Mouse (Mus musculus) spleen, adult 18-20 months (tissue): ENCODE results near the gene Gm10644.
"Not testable (repeated sequence)": the region's sequence is repeated elsewhere in the genome, so short reads cannot be mapped to it uniquely, and the experiment has no call there.

ENCODE experiments used
- DNase-seq, 2 experiments: peaks; one replicate each; pipeline ENCODE4 v3.0.0; 2022; ENCODE audit warnings: mixed read lengths in 2 of 2

Gene Gm10644

DNA sequence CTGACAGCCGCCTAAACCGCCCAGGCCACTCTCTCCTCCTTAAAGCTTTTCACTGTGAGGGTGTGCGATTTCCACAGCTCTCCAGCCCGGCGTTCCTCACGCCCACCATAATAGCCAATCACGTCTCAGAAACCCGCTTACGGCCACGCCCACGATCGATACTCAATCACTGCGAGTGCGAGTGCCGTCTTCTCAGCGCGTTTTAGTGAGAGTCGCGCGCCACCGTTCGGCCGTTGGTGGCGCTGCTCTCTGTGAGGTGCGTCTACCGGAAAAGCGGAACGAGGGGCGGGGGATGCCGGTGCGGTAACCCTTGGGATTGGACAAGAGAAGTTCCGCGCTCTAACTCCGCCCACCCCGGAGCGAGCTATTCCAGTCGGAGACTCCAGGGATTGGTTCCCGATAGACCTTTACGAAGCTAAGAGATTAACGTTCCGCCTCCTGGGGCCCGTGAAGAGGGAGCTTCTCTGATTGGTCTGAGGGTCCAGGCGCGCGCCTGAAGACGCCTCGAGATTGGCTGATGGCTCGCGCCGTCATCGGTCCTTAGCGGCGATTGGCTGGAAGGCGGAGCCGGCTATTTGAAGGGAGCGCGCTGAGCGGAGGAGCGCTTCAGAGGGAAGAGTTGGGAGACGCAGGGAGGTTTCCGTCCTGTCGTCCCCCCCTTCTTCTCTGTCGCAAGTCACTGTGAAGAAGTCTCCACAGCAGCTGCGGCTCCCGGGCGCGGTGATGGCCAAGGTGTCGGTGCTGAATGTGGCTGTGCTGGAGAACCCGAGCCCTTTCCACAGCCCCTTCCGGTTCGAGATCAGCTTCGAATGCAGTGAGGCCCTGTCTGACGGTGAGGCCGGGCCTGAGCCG lies at the start of gene Gm10644, which contains the start of gene Asf1b:
Gene Gm10644, minus strand, starts transcription at position 100 of the 852 bp plus-strand sequence.
Gene Asf1b, plus strand, starts transcription at position 402 of the 852 bp plus-strand sequence.
- peak; percentile 93 for DNase-seq

DNA sequence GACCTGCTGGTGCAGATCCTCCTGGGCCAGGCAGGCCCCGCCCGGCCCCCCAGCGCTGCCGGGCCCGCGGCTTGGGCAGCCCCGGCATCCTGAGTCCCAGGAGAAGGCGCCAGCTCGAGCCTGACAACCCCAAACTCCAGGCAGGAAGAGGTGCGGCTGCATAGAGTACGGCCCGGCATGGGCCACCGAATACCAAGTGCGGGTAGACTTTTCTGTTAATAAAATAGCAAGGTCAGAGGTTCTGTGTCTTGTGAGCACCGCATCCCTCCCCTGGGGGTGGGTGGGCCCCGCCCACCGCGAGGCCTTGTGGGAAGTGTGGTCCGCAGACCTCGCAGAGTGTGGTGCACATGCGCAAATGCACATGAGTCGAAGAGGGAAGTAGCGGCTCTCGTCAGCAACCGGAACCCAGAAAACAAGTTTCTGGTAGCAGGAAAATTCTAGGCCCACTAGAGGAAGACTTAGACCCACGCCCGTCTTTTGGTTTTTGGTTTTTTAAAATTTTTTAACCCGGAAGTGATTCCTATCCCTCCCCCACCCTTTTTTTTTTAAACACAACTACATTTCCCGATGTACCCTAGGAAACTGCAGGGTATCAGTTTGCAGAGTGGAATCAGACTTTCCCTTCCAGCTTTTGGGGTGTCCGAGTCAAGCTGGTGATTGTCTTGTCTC lies 49.7 kb upstream of the Gm10644 start:
- peak; percentile 93 to 95 for DNase-seq

DNA sequence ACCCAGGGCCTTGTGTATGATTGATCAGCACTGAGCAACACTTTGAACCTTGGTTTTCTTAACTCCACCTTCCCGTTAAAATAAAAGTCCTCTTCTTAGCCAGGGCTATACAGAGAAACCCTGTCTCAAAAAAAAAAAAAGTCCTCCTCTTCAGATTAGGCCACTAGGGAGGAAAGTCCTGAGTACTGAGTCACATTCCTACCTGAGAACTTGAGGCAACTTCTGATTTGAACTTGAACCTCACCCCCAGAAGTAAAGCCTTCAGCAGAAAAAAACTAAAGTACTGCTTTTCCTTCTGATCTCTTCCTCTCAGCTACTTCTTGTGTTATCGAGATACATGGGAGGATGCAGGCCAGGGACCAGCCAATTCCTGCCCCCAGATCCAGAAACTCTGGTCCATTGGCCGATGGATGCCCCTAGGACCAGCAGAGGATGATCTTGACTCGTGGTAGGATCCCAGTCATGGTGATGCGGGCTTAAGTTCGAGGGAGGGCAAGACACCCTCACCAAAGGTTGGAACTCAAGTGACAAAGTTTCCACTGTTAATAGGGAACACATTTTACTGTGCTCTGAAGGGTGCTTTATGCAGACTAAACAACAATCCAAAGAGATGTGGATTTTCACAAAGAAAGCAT lies 48.7 kb upstream of the Gm10644 start:
- DNase-seq, result no peak

DNA sequence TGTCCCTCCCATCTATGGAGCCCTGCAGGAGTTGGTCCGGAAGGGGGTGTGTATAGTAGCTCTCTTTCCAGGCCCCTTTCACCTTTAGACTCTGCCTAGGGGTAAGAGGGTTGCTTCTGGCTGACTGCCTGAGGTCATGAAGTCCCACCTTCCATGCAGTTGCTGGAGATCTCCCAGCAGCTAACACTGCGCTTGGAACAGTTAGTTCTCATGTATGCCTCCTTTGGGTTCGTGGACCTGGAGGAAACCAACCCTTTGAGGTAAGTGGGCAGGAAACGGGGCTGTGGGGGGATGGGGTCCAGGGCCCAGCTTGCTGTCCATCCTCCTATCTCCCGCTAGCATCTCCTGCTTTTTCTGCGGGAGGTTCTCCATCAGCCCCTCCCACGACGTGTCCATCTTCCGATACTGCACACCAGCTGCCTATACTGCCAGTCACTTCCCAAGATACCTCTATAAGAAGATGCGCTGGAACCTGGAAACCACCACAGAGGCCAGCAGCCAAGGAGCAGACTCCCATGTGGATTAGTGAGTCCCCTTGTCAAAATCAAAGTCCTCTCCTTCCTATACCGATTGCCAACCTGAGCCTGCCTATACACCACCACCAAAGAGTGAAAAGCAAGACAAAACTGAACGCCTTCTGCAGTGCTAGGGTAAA lies 48.1 kb upstream of the Gm10644 start:
- DNase-seq, result no peak

DNA sequence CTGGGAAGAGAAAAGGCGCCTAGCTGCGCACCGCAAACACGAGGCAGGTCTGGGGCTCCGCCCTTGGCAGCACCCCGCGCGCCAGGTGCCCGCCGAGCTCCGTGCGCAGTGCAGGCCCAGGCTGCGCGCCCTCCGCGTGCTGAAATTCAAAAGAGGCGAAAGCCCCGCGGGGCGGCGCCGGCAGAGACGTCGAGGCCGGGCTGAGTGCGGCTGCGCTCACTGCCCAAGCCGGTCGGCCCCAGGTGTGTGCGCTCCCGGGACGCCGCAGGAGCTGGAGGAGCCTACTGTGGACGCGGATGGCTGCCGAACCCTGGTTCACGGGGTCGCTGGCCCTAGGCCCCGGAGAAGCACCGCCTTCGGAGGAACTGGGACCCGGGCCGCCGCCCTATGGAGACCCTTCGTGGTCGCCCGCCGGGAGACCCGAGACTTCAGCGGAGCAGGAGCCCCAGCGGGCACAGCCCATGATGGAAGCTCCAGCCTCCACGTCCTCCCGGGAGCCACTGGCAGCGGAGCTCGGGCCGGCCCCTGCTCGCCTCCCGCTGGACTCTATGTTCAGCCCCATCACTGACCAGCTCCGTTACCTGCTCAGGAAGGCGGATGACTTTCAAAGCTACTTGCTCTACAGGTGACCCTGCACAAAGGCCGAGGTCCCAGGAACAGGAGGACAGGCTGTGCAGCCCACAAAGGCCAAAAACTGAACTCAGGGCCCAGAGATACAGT lies 46.4 kb upstream of the Gm10644 start, which contains the start of gene 1700067K01Rik:
Gene 1700067K01Rik, plus strand, starts transcription at position 222 of the 720 bp plus-strand sequence.
- no peak for DNase-seq

DNA sequence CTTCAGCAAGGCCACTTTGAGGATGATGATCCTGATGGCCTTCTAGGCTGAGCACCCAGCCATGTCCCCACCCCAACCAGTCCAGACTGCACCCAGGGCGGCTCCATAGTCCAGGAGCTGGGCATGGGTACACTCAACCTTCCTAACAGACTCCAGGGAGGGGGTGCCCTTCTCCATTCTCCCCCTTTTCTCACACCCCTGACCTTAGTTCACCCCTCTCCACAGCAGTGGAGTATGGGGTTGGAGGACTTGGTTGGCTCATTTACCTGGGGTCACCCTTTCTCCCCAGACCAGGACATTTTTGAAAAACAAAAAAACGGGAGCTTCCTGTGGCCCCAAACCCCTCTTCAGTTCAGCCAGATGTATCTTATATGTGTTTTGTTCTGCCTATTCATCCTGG lies 44.8 kb upstream of the Gm10644 start:
- DNase-seq, result no peak

DNA sequence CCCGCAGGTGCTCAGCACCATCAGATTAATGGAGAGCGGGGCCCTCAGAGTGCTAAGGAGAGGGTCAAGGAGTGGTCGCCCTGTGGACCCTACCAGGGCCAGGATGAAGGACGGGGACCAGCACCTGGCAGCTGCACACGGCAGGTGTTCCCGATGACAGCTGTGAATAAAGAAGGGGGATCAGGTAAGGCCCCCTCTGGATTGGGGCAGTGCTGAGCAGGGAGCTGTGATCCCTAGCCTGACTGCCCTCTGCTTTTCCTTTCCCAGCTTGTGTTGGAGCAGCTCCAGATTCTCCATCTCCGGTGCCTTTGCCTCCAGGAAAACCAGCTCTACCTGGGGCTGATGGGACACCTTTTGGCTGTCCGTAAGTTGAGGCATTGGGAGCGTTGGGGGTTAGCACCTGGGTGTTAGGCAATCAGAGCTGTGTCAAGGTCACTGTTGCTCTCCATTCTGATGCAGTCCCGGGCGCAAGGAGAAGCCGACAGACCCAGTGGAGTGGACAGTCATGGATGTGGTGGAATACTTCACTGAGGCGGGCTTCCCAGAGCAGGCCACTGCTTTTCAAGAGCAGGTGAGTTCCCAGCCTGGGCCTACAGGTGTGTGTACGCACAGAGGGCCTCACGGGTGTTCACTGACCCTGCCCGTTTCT lies 44.2 kb upstream of the Gm10644 start:
- no peak for DNase-seq

DNA sequence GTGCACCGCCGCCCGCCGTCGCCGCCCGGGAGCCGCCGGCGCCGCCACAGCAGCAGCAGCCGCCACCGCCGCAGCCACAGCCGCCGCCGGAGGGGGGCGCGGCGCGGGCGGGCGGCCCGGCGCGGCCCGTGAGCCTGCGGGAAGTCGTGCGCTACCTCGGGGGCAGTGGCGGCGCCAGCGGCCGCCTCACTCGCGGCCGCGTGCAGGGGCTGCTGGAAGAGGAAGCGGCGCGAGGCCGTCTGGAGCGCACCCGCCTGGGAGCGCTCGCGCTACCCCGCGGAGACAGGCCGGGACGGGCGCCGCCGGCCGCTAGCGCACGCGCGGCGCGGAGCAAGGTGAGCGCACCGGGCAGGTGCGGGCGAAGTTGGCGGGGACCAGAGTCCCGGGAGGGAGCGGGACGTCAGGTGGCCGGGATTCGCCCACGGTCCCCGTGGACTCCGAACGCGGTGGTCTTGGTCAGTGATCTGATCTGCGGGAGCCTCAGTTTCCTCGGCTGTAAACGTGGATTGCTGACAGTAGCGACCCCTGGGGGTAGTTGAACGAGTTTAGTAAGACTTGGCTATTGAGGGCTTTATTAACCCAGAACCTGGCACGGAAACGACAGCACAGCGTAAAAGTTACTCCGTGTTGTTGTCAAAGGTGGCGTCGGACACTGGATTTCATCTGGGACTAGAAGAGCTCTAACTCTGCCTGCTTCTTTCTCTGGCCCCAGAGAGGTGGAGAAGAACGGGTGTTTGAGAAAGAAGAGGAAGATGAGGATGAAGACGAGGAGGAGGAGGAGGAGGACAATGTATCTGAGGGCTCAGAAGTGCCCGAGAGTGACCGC lies 43.4 kb upstream of the Gm10644 start:
- DNase-seq, result peak; percentile 61 to 73

DNA sequence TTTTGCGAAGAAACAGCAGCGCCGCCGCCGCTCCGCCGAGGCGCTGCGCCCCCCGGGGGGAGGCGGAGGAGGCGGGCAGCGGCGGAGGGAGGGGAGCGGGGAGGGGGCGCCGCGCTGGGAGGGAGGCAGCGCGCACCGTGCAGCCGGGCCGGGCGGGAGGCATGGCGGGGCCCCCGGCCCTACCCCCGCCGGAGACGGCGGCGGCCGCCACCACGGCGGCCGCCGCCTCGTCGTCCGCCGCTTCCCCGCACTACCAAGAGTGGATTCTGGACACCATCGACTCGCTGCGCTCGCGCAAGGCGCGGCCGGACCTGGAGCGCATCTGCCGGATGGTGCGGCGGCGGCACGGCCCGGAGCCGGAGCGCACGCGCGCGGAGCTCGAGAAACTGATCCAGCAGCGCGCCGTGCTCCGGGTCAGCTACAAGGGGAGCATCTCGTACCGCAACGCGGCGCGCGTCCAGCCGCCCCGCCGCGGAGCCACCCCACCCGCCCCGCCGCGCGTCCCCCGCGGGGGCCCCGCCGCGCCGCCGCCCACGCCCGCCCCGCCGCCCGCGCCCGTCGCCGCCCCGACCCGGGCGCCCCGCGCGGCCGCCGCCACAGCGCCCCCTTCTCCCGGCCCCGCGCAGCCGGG lies 42.6 kb upstream of the Gm10644 start, which contains the start of gene Samd1:
Gene Samd1, plus strand, starts transcription at position 162 of the 631 bp plus-strand sequence.
- DNase-seq, result peak; percentile 47 to 67

DNA sequence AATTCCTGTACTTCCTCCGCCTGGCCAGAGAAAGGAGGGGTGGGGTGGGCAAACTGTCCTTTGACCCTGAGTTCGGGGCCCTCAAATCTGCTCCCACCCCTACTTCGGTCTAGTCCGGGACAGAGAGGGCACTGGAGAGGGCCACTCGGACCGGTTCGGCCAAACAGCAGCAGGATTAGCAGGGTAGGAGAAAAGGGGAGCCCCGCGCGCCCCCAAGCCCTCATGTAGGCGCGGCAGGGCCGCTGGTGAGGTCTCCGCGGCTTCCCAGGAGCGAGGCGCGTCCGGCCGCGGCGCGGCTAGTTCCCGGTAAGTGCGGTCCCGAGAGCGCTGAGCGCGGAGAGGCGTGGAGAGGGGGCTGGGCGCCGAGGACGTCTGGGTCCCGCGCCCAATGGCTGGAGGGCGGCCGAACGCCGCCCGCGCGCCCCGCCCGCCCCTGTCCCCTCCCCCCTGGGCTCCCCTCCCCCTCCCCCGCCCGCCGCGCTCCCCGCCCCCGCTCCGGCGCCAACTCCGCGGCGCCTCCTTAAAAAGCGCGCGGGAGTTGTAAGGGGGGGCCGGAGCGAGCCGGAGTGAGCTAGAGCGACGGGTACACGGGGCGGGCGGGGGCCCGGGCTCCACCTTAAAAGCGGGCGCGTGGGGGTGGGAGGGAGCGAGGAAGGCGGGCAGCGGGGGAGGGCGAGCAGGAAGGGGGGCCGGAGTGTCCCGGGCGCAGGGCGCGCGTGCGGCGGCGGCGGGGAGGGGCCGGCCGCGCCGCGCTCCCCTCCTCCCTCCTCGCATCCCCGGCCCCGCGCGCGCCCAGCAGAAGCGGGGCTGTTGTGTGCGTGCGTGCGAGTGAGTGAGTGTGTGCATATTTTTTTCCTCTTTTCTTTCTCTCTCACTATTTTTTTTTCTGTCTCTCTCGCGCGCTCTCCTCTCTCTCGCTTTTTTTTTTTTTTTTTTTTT lies 41.8 kb upstream of the Gm10644 start:
- peak; percentile 82 to 83 for DNase-seq

DNA sequence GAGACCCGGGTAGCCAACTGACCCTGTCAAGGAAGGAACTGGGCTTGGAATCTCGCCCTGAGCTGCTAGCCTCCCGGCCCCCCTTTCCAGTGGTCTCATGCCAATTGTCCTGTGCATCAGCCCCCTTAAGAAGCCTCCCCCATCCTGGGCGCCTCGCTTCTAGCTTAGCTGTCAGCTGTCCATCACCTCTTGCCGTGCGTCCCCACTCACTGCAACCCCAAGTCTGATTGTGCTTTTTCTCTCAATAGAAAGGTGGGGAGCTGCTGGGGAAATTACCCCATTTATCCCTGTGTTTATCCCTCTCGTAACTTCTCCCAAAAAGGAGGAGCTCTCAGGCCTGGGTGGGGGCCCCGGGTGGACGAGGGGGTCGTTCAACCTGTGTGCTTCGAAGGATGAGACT lies 41.0 kb upstream of the Gm10644 start:
- DNase-seq, result no peak

DNA sequence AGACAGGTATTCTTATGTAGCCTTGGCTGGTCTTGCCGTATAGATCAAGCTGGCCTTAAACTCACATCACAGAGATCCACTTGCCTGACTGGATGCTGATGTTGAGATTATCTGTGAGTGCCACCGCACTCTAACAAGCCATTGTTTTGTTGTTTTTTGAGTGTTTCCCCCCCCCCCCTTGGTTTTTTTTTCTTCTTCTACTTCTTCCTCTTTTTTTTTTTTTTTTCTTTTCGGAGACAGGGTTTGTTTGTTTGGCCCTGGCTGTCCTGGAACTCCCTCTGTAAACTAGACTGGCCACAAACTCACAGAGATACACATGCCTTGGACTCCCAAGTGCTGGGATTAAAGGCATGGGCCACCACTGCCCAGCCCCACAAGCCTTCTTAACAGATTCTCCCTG lies 39.0 kb upstream of the Gm10644 start:
- no peak for DNase-seq

DNA sequence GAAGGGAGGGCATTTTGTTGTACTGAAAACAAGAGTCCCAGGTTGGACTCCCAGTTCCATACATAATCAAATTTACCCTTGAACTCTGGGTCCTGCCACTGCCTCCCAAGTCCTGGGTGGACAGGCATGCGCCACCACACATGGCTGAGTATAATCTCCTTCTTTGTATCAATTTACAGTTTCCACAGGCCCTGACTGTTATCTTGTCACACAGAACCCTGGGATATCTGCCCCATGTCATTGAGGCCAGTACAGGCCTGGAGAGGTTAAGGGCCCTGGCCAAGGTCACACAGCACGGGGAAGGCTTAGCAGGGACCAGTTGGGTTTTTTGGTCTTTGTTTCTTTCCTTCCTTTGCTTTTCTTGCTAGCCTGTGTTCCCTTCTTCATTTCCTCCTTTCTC lies 37.5 kb upstream of the Gm10644 start:
- no peak for DNase-seq

DNA sequence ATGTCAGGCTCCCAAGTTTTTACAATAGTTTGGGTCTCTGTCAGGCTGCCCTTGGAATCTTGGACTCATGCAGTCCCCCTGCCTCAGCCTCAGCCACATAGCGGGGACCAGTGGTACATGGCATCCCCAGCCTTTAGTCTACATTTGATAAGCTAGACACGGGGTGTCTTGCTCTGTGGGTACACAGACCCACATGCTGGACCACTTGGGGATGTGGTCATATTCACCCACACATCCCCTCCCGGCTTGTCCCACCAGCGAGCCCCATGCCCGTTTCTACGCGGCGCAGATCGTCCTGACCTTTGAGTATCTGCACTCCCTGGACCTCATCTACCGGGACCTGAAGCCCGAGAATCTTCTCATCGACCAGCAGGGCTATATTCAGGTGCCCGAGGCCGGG lies 35.2 kb upstream of the Gm10644 start:
- no peak for DNase-seq

DNA sequence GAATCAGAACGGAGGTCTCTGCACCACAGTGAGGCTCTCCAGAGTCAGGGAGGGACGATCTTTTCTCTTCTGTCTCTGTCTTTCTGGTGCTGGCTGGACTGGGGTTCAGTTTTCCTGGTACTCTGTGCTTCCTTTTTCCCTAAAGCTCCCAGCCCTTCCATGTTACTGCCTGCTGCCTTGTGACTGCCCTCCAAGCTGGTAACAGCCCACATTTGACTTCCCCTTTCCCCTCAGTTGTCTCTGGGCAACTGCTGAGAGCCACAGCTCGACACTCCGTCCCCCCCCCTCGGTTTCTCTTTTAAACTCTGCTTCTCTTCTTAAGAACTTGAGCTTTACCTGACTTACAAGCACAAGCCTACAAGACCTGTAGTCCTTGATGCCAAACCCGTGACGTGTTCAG lies 34.2 kb upstream of the Gm10644 start:
- no peak for DNase-seq

DNA sequence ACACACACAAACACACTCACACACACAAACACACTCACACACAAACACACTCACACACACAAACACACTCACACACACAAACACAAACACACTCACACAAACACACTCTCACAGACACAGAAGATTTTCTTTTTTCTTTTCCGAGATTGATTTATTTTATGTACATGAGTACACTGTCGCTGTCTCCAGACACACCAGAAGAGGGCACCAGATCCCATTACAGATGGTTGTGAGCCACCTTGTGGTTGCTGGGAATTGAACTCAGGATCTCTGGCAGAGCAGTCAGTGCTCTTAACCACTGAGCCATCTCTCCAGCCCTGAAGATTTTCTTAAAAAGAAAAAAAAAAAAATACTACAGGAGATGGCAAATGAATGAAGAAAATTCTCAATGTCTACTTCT lies 28.2 kb upstream of the Gm10644 start:
- DNase-seq, result not testable (repeated sequence)

DNA sequence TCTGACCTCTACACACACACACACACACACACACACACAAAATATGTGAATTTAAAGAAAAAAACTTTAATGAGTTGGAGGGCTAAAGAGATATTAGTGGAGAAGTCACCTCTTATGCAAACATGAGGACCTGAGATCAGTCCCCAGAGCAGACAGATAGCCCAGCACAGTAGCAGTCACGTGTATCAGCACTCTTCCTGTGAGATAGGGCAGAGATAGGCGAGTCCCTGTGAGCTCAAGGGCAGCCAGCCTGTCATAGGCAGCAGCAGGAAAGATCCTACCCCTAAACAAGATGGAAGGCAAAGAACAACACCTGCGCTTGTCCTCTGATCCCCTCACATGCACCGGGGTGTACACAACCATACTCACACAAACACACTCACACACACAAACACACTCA lies 27.4 kb upstream of the Gm10644 start:
- no peak for DNase-seq

DNA sequence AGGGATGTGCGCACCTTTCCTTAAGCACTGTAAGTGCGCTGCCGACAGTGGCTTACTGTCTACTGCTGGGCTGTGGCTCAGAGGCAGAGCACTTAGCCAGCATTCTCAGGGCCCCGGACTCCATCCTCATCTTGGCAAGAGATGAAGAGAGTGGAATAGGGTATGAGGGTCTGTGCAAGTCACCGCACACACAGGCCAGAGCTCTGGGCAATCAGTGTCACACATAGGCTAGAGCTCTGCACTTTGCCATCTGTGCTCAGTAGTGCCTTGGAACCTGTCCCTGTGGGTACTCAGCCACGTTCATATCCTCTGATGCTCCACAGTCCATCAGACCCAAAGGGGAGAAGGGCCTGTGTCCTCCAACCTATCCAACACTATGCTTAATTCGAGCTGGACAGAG lies 26.5 kb upstream of the Gm10644 start:
- DNase-seq, result no peak

DNA sequence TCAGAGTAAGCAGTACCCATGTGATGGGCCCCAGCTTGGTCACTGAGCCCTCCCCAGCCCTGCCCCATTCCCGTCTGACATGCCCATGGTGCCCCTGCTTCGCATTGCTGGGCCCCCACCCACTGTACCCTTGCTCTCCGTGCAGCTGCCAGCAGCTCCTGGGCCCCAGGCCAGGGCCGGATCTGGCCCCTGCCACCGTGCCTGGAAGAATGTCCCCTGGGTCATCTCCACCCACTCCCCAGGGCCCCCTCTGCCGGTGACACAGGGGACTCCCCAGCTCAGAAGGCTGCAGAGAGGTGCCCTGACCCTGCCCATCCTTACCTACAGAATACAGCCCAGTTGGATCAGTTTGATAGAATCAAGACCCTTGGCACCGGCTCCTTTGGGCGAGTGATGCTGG lies 25.8 kb upstream of the Gm10644 start:
- no peak for DNase-seq
